Mouse (Mus musculus): ENCODE data around the gene Rph3al.

GRCm38 (mm10) chr11:75985948-75986347, 47.7 kb upstream of the Rph3al start:
- TF ChIP-seq CTCF (IDR thresholded peaks at IDR 0.05; ENCODE audit: low read depth, low read length) (no peak), TAL1 (conservative IDR thresholded peaks at IDR 0.05; ENCODE audit: low read depth, low read length) (no peak), POLR2AphosphoS5 (IDR thresholded peaks at IDR 0.05; ENCODE audit: insufficient replicate concordance, low read depth, low read length) (no peak), GATA2 (IDR thresholded peaks at IDR 0.05; ENCODE audit: borderline replicate concordance, low read depth, low read length) (no peak), GATA1 (IDR thresholded peaks at IDR 0.05; ENCODE audit: borderline replicate concordance, low read length) (no peak)
